Mouse (Mus musculus) CH12.LX (cell line): Measurements from ENCODE around the gene Ankrd33.

Source experiments
- CTCF ChIP-seq, 2 experiments: IDR thresholded peaks in 1 of 2; conservative IDR thresholded peaks in 1 of 2; 2 replicates each; pipeline ENCODE4 v1.5.1; 2011 to 2012; ENCODE audit warnings: low read depth in 2 of 2, low read length in 2 of 2, improper control_type of control experiment in 1 of 2, inconsistent platforms in 1 of 2, mild to moderate bottlenecking in 1 of 2, moderate library complexity in 1 of 2
- UBTF ChIP-seq: IDR thresholded peaks from 2 replicates; pipeline ENCODE4 v1.6.1; 2012; ENCODE audit warnings: low read depth, mild to moderate bottlenecking, inconsistent platforms, low read length, improper control_type of control experiment, moderate library complexity
- ZKSCAN1 ChIP-seq: IDR thresholded peaks from 2 replicates; pipeline ENCODE4 v1.6.1; 2012; ENCODE audit warnings: low read depth, inconsistent platforms, low read length, improper control_type of control experiment, borderline replicate concordance

DNA sequence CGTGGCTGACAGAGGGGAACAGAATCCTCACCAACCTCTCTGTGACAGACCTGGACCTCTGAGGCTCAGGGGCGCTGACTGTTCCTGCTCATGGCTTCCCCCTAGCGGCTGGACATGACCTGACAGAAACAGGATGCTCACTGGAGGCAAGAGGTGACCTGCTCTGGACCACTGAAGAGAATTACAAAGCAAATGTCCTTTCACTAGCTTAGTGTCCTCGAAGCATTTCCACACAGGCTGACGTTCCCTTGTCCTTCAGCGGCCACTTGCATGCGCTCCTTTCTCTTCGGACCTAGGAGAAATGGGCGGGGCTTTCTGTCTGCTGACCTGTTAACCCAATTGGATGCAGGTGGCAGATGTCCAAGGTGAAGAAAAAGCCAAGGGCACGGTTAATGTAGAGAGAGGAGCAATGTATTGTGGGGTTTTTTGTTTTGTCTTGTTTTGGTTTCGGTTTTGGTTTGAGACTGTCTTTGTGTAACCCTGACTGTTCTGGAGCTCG is 10.0 kb upstream of the Ankrd33 start:
- TF ChIP-seq CTCF (conservative IDR thresholded peaks at IDR 0.05 in 1 of 2, IDR thresholded peaks at IDR 0.05 in 1 of 2; ENCODE audit: low read depth in 2 of 2, low read length in 2 of 2) (peak; percentile 88 to 97), UBTF (no peak), ZKSCAN1 (no peak)
